Mouse (Mus musculus): ENCODE measurements around the gene Slc35f1. TPM values are rescaled to one million over a fixed set of nuclear protein-coding genes. Genes with fewer than 3 reads are reported as not detected.

Gene Slc35f1
- polyA plus RNA-seq (2015; fragmentation: Nextera tagmentation; extraction: Ambion mirVana), result 2.4 and 3.1 TPM in 2 replicates

- Histone ChIP-seq H3K9me3 (no peaks in the 10 kb centered on the region), H3K4me1 (replicated peaks) (peaks cover 7% of the 10 kb centered on the region), H3K4me3 (replicated peaks) (peak within 1 kb of the TSS; percentile 61), H3K9ac (peak within 1 kb of the TSS; percentile 64), H3K27me3 (replicated peaks) (no peaks in the 10 kb centered on the region), H3K4me2 (replicated peaks) (peak within 1 kb of the TSS; percentile 99), H3K36me3 (no peaks in the 10 kb centered on the region), H3K27ac (no peak within 1 kb of the TSS)
- ATAC-seq, result peak; percentile 92
- under 1% methylated on average over 52 of the region's 54 CpGs for WGBS
Observed at GRCm38 (mm10) chr10:52690334-52690991, at the start of gene Slc35f1. TSS of gene Slc35f1 (plus strand) at chr10:52690533.

GRCm38 (mm10) chr10:52671234-52671633 lies 19.1 kb upstream of the Slc35f1 start:
- no peak overlapping the region for H3K4me2 ChIP-seq (replicated peaks)

GRCm38 (mm10) chr10:52690992-52691731 lies 829 bp downstream of the Slc35f1 start:
- Histone ChIP-seq H3K9me3 (no peaks in the 10 kb centered on the region), H3K4me1 (replicated peaks) (peaks cover 7% of the 10 kb centered on the region), H3K27me3 (replicated peaks) (no peaks in the 10 kb centered on the region), H3K4me2 (replicated peaks) (peak overlapping the region; percentile 99), H3K27ac (no peak overlapping the region), H3K9ac (peak overlapping the region; percentile 64), H3K4me3 (replicated peaks) (peak overlapping the region; percentile 61), H3K36me3 (no peaks in the 10 kb centered on the region)
- peak; percentile 80 for ATAC-seq
- 1% methylated on average over 45 of the region's 45 CpGs for WGBS

More at GRCm38 (mm10) chr10:52671234-52671633, 19.1 kb upstream of the Slc35f1 start:
- Histone ChIP-seq H3K9me3 (no peaks in the 10 kb centered on the region), H3K9ac (no peak overlapping the region), H3K4me3 (replicated peaks) (no peak overlapping the region), H3K27ac (no peak overlapping the region), H3K36me3 (no peaks in the 10 kb centered on the region), H3K27me3 (replicated peaks) (no peaks in the 10 kb centered on the region), H3K4me1 (replicated peaks) (no peaks in the 10 kb centered on the region)
- no peak for ATAC-seq

- no peaks in the 10 kb centered on the region for H3K36me3 ChIP-seq
- no peaks in the 10 kb centered on the region for H3K27me3 ChIP-seq (replicated peaks)
- H3K27ac ChIP-seq, result no peak overlapping the region
- H3K4me2 ChIP-seq (replicated peaks), result peak overlapping the region; percentile 85; the same call in 1 of the 2 replicates
- H3K4me1 ChIP-seq (replicated peaks), result peaks cover 4% of the 10 kb centered on the region; the same call in 1 of the 2 replicates
- ATAC-seq, result peak; percentile 47; the same call in 1 of the 2 replicates
- H3K9ac ChIP-seq, result no peak overlapping the region
- H3K4me3 ChIP-seq (replicated peaks), result no peak overlapping the region; the same call in 1 of the 2 replicates
- no peaks in the 10 kb centered on the region for H3K9me3 ChIP-seq
Observed at GRCm38 (mm10) chr10:52703688-52704087, 13.4 kb downstream of the Slc35f1 start.

GRCm38 (mm10) chr10:52704101-52705051 lies 14.0 kb downstream of the Slc35f1 start:
- 7% methylated on average over 31 of the region's 31 CpGs for WGBS
- Histone ChIP-seq H3K4me1 (replicated peaks) (peaks cover 4% of the 10 kb centered on the region; the same call in 1 of the 2 replicates), H3K4me2 (replicated peaks) (peak overlapping the region; percentile 85), H3K4me3 (replicated peaks) (peak overlapping the region; percentile 34), H3K27ac (no peak overlapping the region), H3K36me3 (no peaks in the 10 kb centered on the region), H3K9ac (no peak overlapping the region), H3K9me3 (no peaks in the 10 kb centered on the region), H3K27me3 (replicated peaks) (no peaks in the 10 kb centered on the region)
- ATAC-seq, result peak; percentile 82

- no peak for ATAC-seq
- Histone ChIP-seq H3K9ac (no peak overlapping the region), H3K27ac (no peak overlapping the region), H3K4me3 (replicated peaks) (no peak overlapping the region), H3K36me3 (no peaks in the 10 kb centered on the region), H3K9me3 (no peaks in the 10 kb centered on the region), H3K4me1 (replicated peaks) (peaks cover 4% of the 10 kb centered on the region; the same call in 1 of the 2 replicates), H3K27me3 (replicated peaks) (no peaks in the 10 kb centered on the region), H3K4me2 (replicated peaks) (no peak overlapping the region)
- WGBS, result 73% methylated on average over 2 of the region's 2 CpGs
Observed at GRCm38 (mm10) chr10:52709482-52709881, 19.1 kb downstream of the Slc35f1 start.

GRCm38 (mm10) chr10:52712166-52712565 lies 21.8 kb downstream of the Slc35f1 start:
- WGBS, result 79% methylated on average over 4 of the region's 4 CpGs
- ATAC-seq, result no peak
- Histone ChIP-seq H3K27ac (no peak overlapping the region), H3K27me3 (replicated peaks) (no peaks in the 10 kb centered on the region), H3K4me3 (replicated peaks) (no peak overlapping the region), H3K4me2 (replicated peaks) (no peak overlapping the region), H3K4me1 (replicated peaks) (no peaks in the 10 kb centered on the region), H3K36me3 (no peaks in the 10 kb centered on the region), H3K9ac (no peak overlapping the region), H3K9me3 (no peaks in the 10 kb centered on the region)

GRCm38 (mm10) chr10:52714557-52714956 lies 24.2 kb downstream of the Slc35f1 start:
- no peak overlapping the region for H3K4me2 ChIP-seq (replicated peaks)
- H3K4me3 ChIP-seq (replicated peaks), result no peak overlapping the region
- no peak for ATAC-seq
- H3K4me1 ChIP-seq (replicated peaks), result no peaks in the 10 kb centered on the region
- H3K9me3 ChIP-seq, result no peaks in the 10 kb centered on the region
- no peak overlapping the region for H3K27ac ChIP-seq
- H3K27me3 ChIP-seq (replicated peaks), result no peaks in the 10 kb centered on the region
- 81% methylated on average over 2 of the region's 2 CpGs for WGBS
- no peak overlapping the region for H3K9ac ChIP-seq
- no peaks in the 10 kb centered on the region for H3K36me3 ChIP-seq

- WGBS, result 90% methylated on average over 4 of the region's 4 CpGs
- Histone ChIP-seq H3K4me2 (replicated peaks) (no peak overlapping the region), H3K27me3 (replicated peaks) (no peaks in the 10 kb centered on the region), H3K4me1 (replicated peaks) (no peaks in the 10 kb centered on the region), H3K36me3 (no peaks in the 10 kb centered on the region), H3K9ac (no peak overlapping the region), H3K4me3 (replicated peaks) (no peak overlapping the region), H3K9me3 (no peaks in the 10 kb centered on the region), H3K27ac (no peak overlapping the region)
- ATAC-seq, result no peak
Observed at GRCm38 (mm10) chr10:52715146-52715545, 24.8 kb downstream of the Slc35f1 start.

GRCm38 (mm10) chr10:52718199-52718917 lies 28.0 kb downstream of the Slc35f1 start:
- Histone ChIP-seq H3K4me3 (replicated peaks) (no peak overlapping the region), H3K4me2 (replicated peaks) (no peak overlapping the region), H3K9me3 (no peaks in the 10 kb centered on the region), H3K9ac (no peak overlapping the region), H3K27me3 (replicated peaks) (no peaks in the 10 kb centered on the region), H3K36me3 (no peaks in the 10 kb centered on the region), H3K27ac (no peak overlapping the region), H3K4me1 (replicated peaks) (no peaks in the 10 kb centered on the region)
- ATAC-seq, result no peak
- WGBS, result 100% methylated on average over 1 of the region's 1 CpGs

- Histone ChIP-seq H3K27me3 (replicated peaks) (no peaks in the 10 kb centered on the region), H3K4me3 (replicated peaks) (no peak overlapping the region), H3K9me3 (no peaks in the 10 kb centered on the region), H3K27ac (no peak overlapping the region), H3K4me2 (replicated peaks) (no peak overlapping the region), H3K9ac (no peak overlapping the region), H3K36me3 (no peaks in the 10 kb centered on the region), H3K4me1 (replicated peaks) (no peaks in the 10 kb centered on the region)
- WGBS, result 84% methylated on average over 5 of the region's 5 CpGs
- ATAC-seq, result no peak
Observed at GRCm38 (mm10) chr10:52726674-52727073, 36.3 kb downstream of the Slc35f1 start.

Data from intestine, embryonic 15.5 days (tissue).